Mouse (Mus musculus) thymus, adult 2 months (tissue): ENCODE data around the gene Rbm25.

Experiments used
- CTCF ChIP-seq: fragments of 200-500 bp; IDR thresholded peaks from 2 replicates; pipeline ENCODE4 v1.5.1; 2012; ENCODE audit warnings: mild to moderate bottlenecking, control low read depth, low read length, moderate library complexity, borderline replicate concordance; ENCODE audit not compliant: control insufficient read depth, poor library complexity, insufficient read depth; ENCODE audit errors: extremely low read depth
- POLR2A ChIP-seq: fragments of 200-500 bp; IDR thresholded peaks from 2 replicates; pipeline ENCODE4 v1.6.1; 2012; ENCODE audit warnings: mild to moderate bottlenecking, low read length, control low read depth, moderate library complexity; ENCODE audit not compliant: control insufficient read depth, poor library complexity, insufficient read depth; ENCODE audit errors: extremely low read depth

- TF ChIP-seq CTCF (no peak), POLR2A (no peak)
These were observed 10.2 kb downstream of the Rbm25 start for GRCm38 (mm10) chr12:83641233-83641632.
